Mouse (Mus musculus) yolk sac, embryonic 10.5 days (tissue): Measurements from ENCODE around the gene Timm10.

Experiments used
- DNase-seq: peaks from one replicate; pipeline ENCODE4 v3.0.0-alpha.2; 2017; ENCODE audit warnings: low spot score

Gene Timm10

GRCm38 (mm10) chr2:84859991-84860780, 33.4 kb downstream of the Timm10 start:
- no peak for DNase-seq

GRCm38 (mm10) chr2:84861430-84861829, 34.6 kb downstream of the Timm10 start:
- no peak for DNase-seq

GRCm38 (mm10) chr2:84862231-84862630, 35.4 kb downstream of the Timm10 start:
- no peak for DNase-seq

- DNase-seq: peak; percentile 46
Measured at GRCm38 (mm10) chr2:84865616-84866571, 39.1 kb downstream of the Timm10 start.

- DNase-seq: peak; percentile 36
Measured at GRCm38 (mm10) chr2:84868521-84868943, 41.7 kb downstream of the Timm10 start.

- DNase-seq: no peak
Measured at GRCm38 (mm10) chr2:84868977-84869376, 42.2 kb downstream of the Timm10 start.

- DNase-seq: no peak
Measured at GRCm38 (mm10) chr2:84870623-84871160, 43.9 kb downstream of the Timm10 start.

- DNase-seq: no peak
Measured at GRCm38 (mm10) chr2:84872105-84872716, 45.4 kb downstream of the Timm10 start.

- no peak for DNase-seq
Measured at GRCm38 (mm10) chr2:84875842-84876241, 49.0 kb downstream of the Timm10 start.
